ENCODE assay signal across 7 mouse cellular contexts in the genomic region with DNA sequence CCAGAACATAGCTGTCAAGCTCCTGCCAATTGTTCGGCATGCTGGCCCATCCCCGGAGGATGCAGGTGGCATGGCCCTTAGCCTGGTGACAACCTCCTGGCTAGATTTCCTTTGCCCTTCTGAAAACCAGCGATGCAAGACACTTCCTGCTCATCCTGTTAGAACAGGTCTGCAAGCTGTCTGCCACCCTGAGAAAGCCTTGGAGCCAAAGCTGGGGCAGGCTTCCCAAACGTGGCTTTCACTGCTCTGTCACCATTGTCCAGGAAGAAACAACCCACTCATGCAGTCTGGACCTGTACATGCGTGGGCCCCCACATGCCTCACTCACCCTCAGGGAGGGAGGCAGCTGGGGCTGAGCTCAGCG. TPM values are rescaled to one million over a fixed set of nuclear protein-coding genes. Genes with fewer than 3 reads are reported as not detected.
DNase-seq lines count a peak whose midpoint lies in the region; ATAC-seq and TF ChIP-seq lines count a peak whose summit lies in the region.

No protein-coding gene starts in this region.

- peak overlapping the region; percentile 97 for H3K27ac ChIP-seq in ES-Bruce4 (ENCODE audit: insufficient read depth, low read length)
- 0 out of 2 replicates have a peak overlapping the region, but pooled peaks have one; percentile 62 for H3K27ac ChIP-seq in hindbrain, embryonic 15.5 days (replicated peaks)
- H3K27ac ChIP-seq in stomach, postnatal 0 days (replicated peaks): peak overlapping the region; percentile 87

- peak overlapping the region; percentile 24 for H3K9ac ChIP-seq in ES-Bruce4 (ENCODE audit: low read depth, poor library complexity, severe bottlenecking)
- no peak overlapping the region for H3K9ac ChIP-seq in hindbrain, embryonic 15.5 days
- no peak overlapping the region for H3K9ac ChIP-seq in stomach, postnatal 0 days (ENCODE audit: low read length)

- 54% methylated on average over 6 of the region's 6 CpGs for WGBS in hindbrain, embryonic 15.5 days
- WGBS in stomach, postnatal 0 days: 52% methylated on average over 6 of the region's 6 CpGs

- H3K4me1 ChIP-seq in ES-Bruce4 (ENCODE audit: control insufficient read depth, insufficient read depth, low read length): peaks cover 16% of the 10 kb centered on the region
- H3K4me1 ChIP-seq in hindbrain, embryonic 15.5 days (replicated peaks): peaks cover 11% of the 10 kb centered on the region; the same call in 1 of the 2 replicates
- H3K4me1 ChIP-seq in stomach, postnatal 0 days (replicated peaks; ENCODE audit: control insufficient read depth, insufficient read depth): peaks cover 2% of the 10 kb centered on the region; the same call in 1 of the 2 replicates

- no peak for ATAC-seq in hindbrain, embryonic 15.5 days (ENCODE audit: low FRiP score, low read depth)
- ATAC-seq in stomach, postnatal 0 days (ENCODE audit: low FRiP score, low TSS enrichment): no peak

- no peak for TF ChIP-seq CTCF in ES-Bruce4 (IDR thresholded peaks at IDR 0.05; ENCODE audit: low read depth, low read length)
- TF ChIP-seq CTCF in stomach, postnatal 0 days (IDR thresholded peaks at IDR 0.05; ENCODE audit: low read depth): no peak

- H3K4me3 ChIP-seq in ES-Bruce4 (ENCODE audit: low read depth, low read length): peak overlapping the region; percentile 34
- H3K4me3 ChIP-seq in hindbrain, embryonic 15.5 days: no peak overlapping the region
- H3K4me3 ChIP-seq in stomach, postnatal 0 days (ENCODE audit: low read depth, low read length): no peak overlapping the region

- H3K4me2 ChIP-seq in hindbrain, embryonic 15.5 days: no peak overlapping the region
- no peak overlapping the region for H3K4me2 ChIP-seq in stomach, postnatal 0 days (replicated peaks; ENCODE audit: low read depth)

- 0 out of 2 replicates have a peak, but pooled peaks cover 2% of the 10 kb centered on the region for H3K9me3 ChIP-seq in ES-Bruce4 (replicated peaks; ENCODE audit: control insufficient read depth, insufficient read depth, low read length, poor library complexity, severe bottlenecking)
- H3K9me3 ChIP-seq in hindbrain, embryonic 15.5 days: no peaks in the 10 kb centered on the region
- no peaks in the 10 kb centered on the region for H3K9me3 ChIP-seq in stomach, postnatal 0 days (ENCODE audit: control insufficient read depth, low read length)

- no peaks in the 10 kb centered on the region for H3K36me3 ChIP-seq in ES-Bruce4 (ENCODE audit: control insufficient read depth, insufficient read depth, low read length, poor library complexity, severe bottlenecking)
- peaks cover 50% of the 10 kb centered on the region for H3K36me3 ChIP-seq in hindbrain, embryonic 15.5 days
- H3K36me3 ChIP-seq in stomach, postnatal 0 days (ENCODE audit: control insufficient read depth, insufficient read depth, low read length): no peaks in the 10 kb centered on the region

- TF ChIP-seq EP300 in ES-Bruce4 (IDR thresholded peaks at IDR 0.05; ENCODE audit: insufficient read depth, low read depth, low read length): no peak
- no peak for TF ChIP-seq EP300 in stomach, postnatal 0 days (optimal IDR thresholded peaks at IDR 0.05)

- no peak for TF ChIP-seq POLR2A in ES-Bruce4 (IDR thresholded peaks at IDR 0.05; ENCODE audit: insufficient read depth, low read length)

- DNase-seq in cerebellum, adult 18-20 months: peak; percentile 87 to 95
- DNase-seq in left cerebral cortex, postnatal 14 days (ENCODE audit: low spot score in 2 of 2): peak; percentile 46 to 77
- no peak for DNase-seq in stomach, postnatal 0 days (ENCODE audit: low spot score)
- no peak for DNase-seq in liver
- DNase-seq in adrenal gland, postnatal 4 days (ENCODE audit: low spot score in 2 of 2): no peak

- H3K27me3 ChIP-seq in ES-Bruce4 (ENCODE audit: control insufficient read depth, insufficient read depth, low read length, poor library complexity, severe bottlenecking): no peaks in the 10 kb centered on the region
- no peaks in the 10 kb centered on the region for H3K27me3 ChIP-seq in hindbrain, embryonic 15.5 days
- H3K27me3 ChIP-seq in stomach, postnatal 0 days (ENCODE audit: control insufficient read depth, insufficient read depth, low read length): no peaks in the 10 kb centered on the region

- intact Hi-C loops in left cerebral cortex, postnatal 14 days (cut with DNase I): no loop called here

RNA-seq across cellular contexts. Expression of a gene that starts 57.6 kb away (rescaled TPM):
- 13.6 and 15.0 TPM in 2 replicates for polyA plus RNA-seq in ES-Bruce4 (2011; ENCODE audit: insufficient read depth, insufficient read length, low read depth, missing spikeins)
- polyA plus RNA-seq in hindbrain, embryonic 15.5 days (2015; fragmentation: Nextera tagmentation; extraction: Ambion mirVana): 936 and 1,059 TPM in 2 replicates
- total RNA-seq in left cerebral cortex, postnatal 14 days (2021): 100 to 1,000 TPM; 324 to 330 TPM
- polyA plus RNA-seq in stomach, postnatal 0 days (2015; fragmentation: Nextera tagmentation; extraction: Ambion mirVana): 6.8 and 8.2 TPM in 2 replicates
- total RNA-seq in adrenal gland, postnatal 4 days (2021): 100 to 1,000 TPM; 105 to 107 TPM

Comparison
In these comparisons a context has a peak if more than half of its experiments do, and no peak if none do; other contexts are left out.
1. DNase-seq: peak in cerebellum, adult 18-20 months (2 of 2) and left cerebral cortex, postnatal 14 days (2 of 2); none in stomach, postnatal 0 days (single experiment), liver (single experiment) and adrenal gland, postnatal 4 days (0 of 2).
2. RNA of a gene that starts 57.6 kb away (polyA plus RNA-seq): 936 to 1,059 TPM in hindbrain, embryonic 15.5 days; 13.6 to 15.0 TPM in ES-Bruce4 and 6.8 to 8.2 TPM in stomach, postnatal 0 days; every median in the first group is over 10 times any median in the second.
3. Peak in every context shown above with its lines, with median percentiles within 50 percentile points of each other: H3K27ac ChIP-seq.